Mouse (Mus musculus) 416B (cell line): Measurements from ENCODE around the gene Nsun3.
"Not testable (repeated sequence)": the region's sequence is repeated elsewhere in the genome, so short reads cannot be mapped to it uniquely, and the experiment has no call there.

ENCODE experiments used
- DNase-seq: peaks from one replicate; pipeline ENCODE4 v3.0.0; 2011; ENCODE audit warnings: low read depth

Nsun3 gene

DNA sequence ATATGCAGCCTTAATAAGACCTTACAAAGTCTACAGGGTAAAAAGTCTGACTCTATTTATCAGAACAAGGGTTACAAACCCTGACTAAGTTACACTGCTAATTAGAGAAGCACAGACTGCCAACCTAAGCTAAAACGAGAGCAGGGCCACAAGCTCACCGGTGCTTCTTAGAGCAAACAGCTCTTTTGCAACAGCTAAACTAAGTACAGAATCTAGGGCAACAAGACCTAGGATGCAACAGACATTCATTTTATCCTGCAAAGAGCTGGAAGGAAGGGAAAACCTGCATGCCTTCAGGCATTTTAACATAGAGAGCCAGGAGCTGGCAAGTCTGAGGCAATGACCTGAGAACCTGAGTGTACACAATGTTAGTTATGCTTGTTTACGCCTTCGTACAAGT lies 33.5 kb downstream of the Nsun3 start:
- DNase-seq: no peak

- peak; percentile 40 for DNase-seq
Observed at GRCm38 (mm10) chr16:62745875-62746274, 40.7 kb downstream of the Nsun3 start.

GRCm38 (mm10) chr16:62734359-62734758 lies 52.3 kb downstream of the Nsun3 start:
- DNase-seq: no peak

- DNase-seq: no peak
Observed at GRCm38 (mm10) chr16:62730291-62730690, 56.3 kb downstream of the Nsun3 start.

GRCm38 (mm10) chr16:62729846-62730245 lies 56.8 kb downstream of the Nsun3 start:
- DNase-seq: peak; percentile 65

- not testable (repeated sequence) for DNase-seq
Observed at GRCm38 (mm10) chr16:62718255-62718654, 68.4 kb downstream of the Nsun3 start.

DNA sequence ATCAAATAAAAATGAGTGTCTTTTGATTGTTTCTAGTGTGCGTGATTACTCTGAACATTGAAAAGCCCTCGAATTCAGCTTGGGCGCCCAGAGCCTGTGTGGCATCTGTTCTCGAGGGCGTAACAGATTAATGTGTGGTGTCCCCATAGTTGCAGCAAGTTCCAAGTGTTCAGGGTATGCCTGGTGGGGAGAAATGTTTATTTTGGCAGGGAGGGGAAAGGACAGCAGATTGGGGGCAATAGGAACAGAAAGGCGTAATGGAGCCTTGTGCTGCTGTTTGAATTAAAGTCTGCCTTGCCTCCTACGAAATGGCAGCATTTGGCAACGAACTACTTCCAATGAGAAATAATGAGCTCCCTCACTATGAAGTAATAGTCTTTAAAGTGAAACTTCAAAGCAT lies 96.2 kb downstream of the Nsun3 start:
- no peak for DNase-seq

GRCm38 (mm10) chr16:62686073-62686472 lies 100.5 kb downstream of the Nsun3 start:
- no peak for DNase-seq

DNA sequence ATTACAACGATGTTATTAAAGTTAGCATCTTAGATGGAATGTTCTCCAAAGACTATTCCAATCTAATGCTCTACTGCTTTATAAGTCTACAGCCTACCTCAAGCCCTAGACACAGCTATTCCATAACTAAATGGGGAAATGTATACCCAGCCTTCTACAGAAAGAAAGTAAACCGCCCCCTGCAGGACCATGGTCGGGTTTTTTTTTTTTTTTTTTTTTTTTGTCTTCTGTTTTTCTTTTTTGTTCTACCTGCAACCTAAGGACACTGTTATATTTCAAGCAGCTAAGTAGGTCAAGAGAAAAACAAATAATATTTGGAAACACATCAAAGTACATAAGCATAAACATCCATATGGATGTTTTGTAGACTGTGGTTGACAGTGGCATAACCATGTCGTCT lies 101.1 kb downstream of the Nsun3 start:
- DNase-seq: no peak
